Mouse (Mus musculus): ENCODE measurements around the gene Tnfrsf13b. TPM values are rescaled to one million over a fixed set of nuclear protein-coding genes. Genes with fewer than 3 reads are reported as not detected.

Tnfrsf13b gene
- total RNA-seq (2017) = 43.9 and 82.0 TPM in 2 replicates

- no peak for ATAC-seq (replicated peaks in 1 of 2; ENCODE audit: insufficient read depth in 1 of 2, low FRiP score in 2 of 2, low TSS enrichment in 1 of 2, low read depth in 1 of 2, poor library complexity in 2 of 2, severe bottlenecking in 2 of 2)
These were observed at the start of gene Tnfrsf13b for GRCm38 (mm10) chr11:61126606-61127355. TSS of gene Tnfrsf13b (plus strand) at chr11:61126755.

- no peak for ATAC-seq (replicated peaks in 1 of 2; ENCODE audit: insufficient read depth in 1 of 2, low FRiP score in 2 of 2, low TSS enrichment in 1 of 2, low read depth in 1 of 2, poor library complexity in 2 of 2, severe bottlenecking in 2 of 2)
These were observed 44.9 kb upstream of the Tnfrsf13b start for GRCm38 (mm10) chr11:61081624-61082023.

GRCm38 (mm10) chr11:61090195-61090594, 36.4 kb upstream of the Tnfrsf13b start:
- no peak for ATAC-seq (replicated peaks in 1 of 2; ENCODE audit: insufficient read depth in 1 of 2, low FRiP score in 2 of 2, low TSS enrichment in 1 of 2, low read depth in 1 of 2, poor library complexity in 2 of 2, severe bottlenecking in 2 of 2)

GRCm38 (mm10) chr11:61091192-61091591, 35.4 kb upstream of the Tnfrsf13b start:
- ATAC-seq (replicated peaks in 1 of 2; ENCODE audit: insufficient read depth in 1 of 2, low FRiP score in 2 of 2, low TSS enrichment in 1 of 2, low read depth in 1 of 2, poor library complexity in 2 of 2, severe bottlenecking in 2 of 2) = no peak

- no peak for ATAC-seq (replicated peaks in 1 of 2; ENCODE audit: insufficient read depth in 1 of 2, low FRiP score in 2 of 2, low TSS enrichment in 1 of 2, low read depth in 1 of 2, poor library complexity in 2 of 2, severe bottlenecking in 2 of 2)
These were observed 34.8 kb upstream of the Tnfrsf13b start for GRCm38 (mm10) chr11:61091642-61092262.

GRCm38 (mm10) chr11:61098046-61098445, 28.5 kb upstream of the Tnfrsf13b start:
- no peak for ATAC-seq (replicated peaks in 1 of 2; ENCODE audit: insufficient read depth in 1 of 2, low FRiP score in 2 of 2, low TSS enrichment in 1 of 2, low read depth in 1 of 2, poor library complexity in 2 of 2, severe bottlenecking in 2 of 2)

- ATAC-seq (replicated peaks in 1 of 2; ENCODE audit: insufficient read depth in 1 of 2, low FRiP score in 2 of 2, low TSS enrichment in 1 of 2, low read depth in 1 of 2, poor library complexity in 2 of 2, severe bottlenecking in 2 of 2) = no peak
These were observed 23.9 kb upstream of the Tnfrsf13b start for GRCm38 (mm10) chr11:61102397-61103339.

- peak; percentile 78 to 89 for ATAC-seq (replicated peaks in 1 of 2; ENCODE audit: insufficient read depth in 1 of 2, low FRiP score in 2 of 2, low TSS enrichment in 1 of 2, low read depth in 1 of 2, poor library complexity in 2 of 2, severe bottlenecking in 2 of 2)
These were observed 22.2 kb upstream of the Tnfrsf13b start for GRCm38 (mm10) chr11:61104241-61104901.

- ATAC-seq (replicated peaks in 1 of 2; ENCODE audit: insufficient read depth in 1 of 2, low FRiP score in 2 of 2, low TSS enrichment in 1 of 2, low read depth in 1 of 2, poor library complexity in 2 of 2, severe bottlenecking in 2 of 2) = peak; percentile 40 to 57; a peak in 3 of 4 replicates
These were observed 17.6 kb upstream of the Tnfrsf13b start for GRCm38 (mm10) chr11:61108911-61109361.

GRCm38 (mm10) chr11:61109707-61110106, 16.8 kb upstream of the Tnfrsf13b start:
- ATAC-seq (replicated peaks in 1 of 2; ENCODE audit: insufficient read depth in 1 of 2, low FRiP score in 2 of 2, low TSS enrichment in 1 of 2, low read depth in 1 of 2, poor library complexity in 2 of 2, severe bottlenecking in 2 of 2) = no peak

- no peak for ATAC-seq (replicated peaks in 1 of 2; ENCODE audit: insufficient read depth in 1 of 2, low FRiP score in 2 of 2, low TSS enrichment in 1 of 2, low read depth in 1 of 2, poor library complexity in 2 of 2, severe bottlenecking in 2 of 2)
These were observed 16.4 kb upstream of the Tnfrsf13b start for GRCm38 (mm10) chr11:61110113-61110512.

GRCm38 (mm10) chr11:61110928-61111327, 15.6 kb upstream of the Tnfrsf13b start:
- no peak for ATAC-seq (replicated peaks in 1 of 2; ENCODE audit: insufficient read depth in 1 of 2, low FRiP score in 2 of 2, low TSS enrichment in 1 of 2, low read depth in 1 of 2, poor library complexity in 2 of 2, severe bottlenecking in 2 of 2)

- ATAC-seq (replicated peaks in 1 of 2; ENCODE audit: insufficient read depth in 1 of 2, low FRiP score in 2 of 2, low TSS enrichment in 1 of 2, low read depth in 1 of 2, poor library complexity in 2 of 2, severe bottlenecking in 2 of 2) = no peak
These were observed 15.1 kb upstream of the Tnfrsf13b start for GRCm38 (mm10) chr11:61111472-61111871.

- no peak for ATAC-seq (replicated peaks in 1 of 2; ENCODE audit: insufficient read depth in 1 of 2, low FRiP score in 2 of 2, low TSS enrichment in 1 of 2, low read depth in 1 of 2, poor library complexity in 2 of 2, severe bottlenecking in 2 of 2)
These were observed 14.1 kb upstream of the Tnfrsf13b start for GRCm38 (mm10) chr11:61112323-61112995.

GRCm38 (mm10) chr11:61116226-61116625, 10.3 kb upstream of the Tnfrsf13b start:
- ATAC-seq (replicated peaks in 1 of 2; ENCODE audit: insufficient read depth in 1 of 2, low FRiP score in 2 of 2, low TSS enrichment in 1 of 2, low read depth in 1 of 2, poor library complexity in 2 of 2, severe bottlenecking in 2 of 2) = peak; percentile 53 to 78; a peak in 3 of 4 replicates

GRCm38 (mm10) chr11:61119996-61120583, 6.5 kb upstream of the Tnfrsf13b start:
- no peak for ATAC-seq (replicated peaks in 1 of 2; ENCODE audit: insufficient read depth in 1 of 2, low FRiP score in 2 of 2, low TSS enrichment in 1 of 2, low read depth in 1 of 2, poor library complexity in 2 of 2, severe bottlenecking in 2 of 2)
